Mouse (Mus musculus) heart, postnatal 25 days (tissue): ENCODE measurements around the gene Galntl6. TPM values are rescaled to one million over a fixed set of nuclear protein-coding genes. Genes with fewer than 3 reads are reported as not detected.

Experiments used
- DNase-seq: peaks from one replicate; pipeline ENCODE4 v3.0.0; 2022; ENCODE audit warnings: low spot score
- intact Hi-C: fragments of 180-260 bp; cut with DNase I; formaldehyde crosslinking; loops from one replicate; pipeline ENCODE4 v1.15.1; 2025
- total RNA-seq, 2 experiments: library from RNA; stranded (reverse); gene quantifications; 2 replicates each; pipeline ENCODE4 v1.2.3; 2021

The Galntl6 gene
- total RNA-seq, 2 experiments from 2014 or later, result not detected

DNA sequence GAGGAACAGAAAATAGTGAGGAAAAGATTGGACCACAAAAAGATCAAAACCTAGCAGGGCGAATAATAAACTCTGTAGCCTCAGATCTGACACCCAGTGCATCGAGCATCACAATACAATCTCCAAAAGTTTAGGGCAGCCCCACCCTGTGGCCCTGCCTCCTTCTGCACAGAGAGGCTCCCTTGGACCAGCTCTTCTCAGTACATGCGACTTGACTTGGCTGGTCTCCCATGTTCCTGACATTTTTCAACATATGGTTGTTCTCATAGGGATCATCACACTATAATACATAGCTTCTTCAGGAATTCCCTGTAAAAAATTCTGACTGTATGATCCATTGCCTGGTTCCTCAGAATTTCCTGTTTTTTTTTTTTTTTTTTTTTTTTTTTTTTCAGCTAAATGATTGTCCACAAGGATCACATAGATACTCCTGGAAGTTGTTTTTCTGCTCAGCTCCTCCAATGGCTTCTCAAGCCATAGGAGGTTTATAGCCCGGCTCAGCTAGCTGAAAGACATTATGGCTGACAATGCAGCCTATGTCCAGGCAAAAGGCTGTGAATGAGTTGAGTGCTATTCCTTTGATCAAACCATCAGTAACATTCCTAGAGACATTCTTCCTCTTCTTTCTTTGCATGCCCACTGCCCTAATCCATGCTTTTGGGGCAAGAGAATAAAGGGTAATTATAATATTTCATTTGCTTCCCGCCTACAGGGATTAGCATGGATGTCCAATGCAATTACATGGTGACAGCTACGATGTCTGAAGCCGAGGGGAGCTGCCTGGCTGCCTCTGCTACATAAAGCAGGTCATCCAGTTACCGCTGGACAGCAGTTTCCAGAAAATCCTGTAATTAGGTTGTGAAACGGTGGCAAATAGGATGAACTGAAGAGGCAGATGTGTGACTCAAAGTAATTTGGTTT is 993.5 kb downstream of the Galntl6 start:
- no peak for DNase-seq
- intact Hi-C loops, result no loop called here

DNA sequence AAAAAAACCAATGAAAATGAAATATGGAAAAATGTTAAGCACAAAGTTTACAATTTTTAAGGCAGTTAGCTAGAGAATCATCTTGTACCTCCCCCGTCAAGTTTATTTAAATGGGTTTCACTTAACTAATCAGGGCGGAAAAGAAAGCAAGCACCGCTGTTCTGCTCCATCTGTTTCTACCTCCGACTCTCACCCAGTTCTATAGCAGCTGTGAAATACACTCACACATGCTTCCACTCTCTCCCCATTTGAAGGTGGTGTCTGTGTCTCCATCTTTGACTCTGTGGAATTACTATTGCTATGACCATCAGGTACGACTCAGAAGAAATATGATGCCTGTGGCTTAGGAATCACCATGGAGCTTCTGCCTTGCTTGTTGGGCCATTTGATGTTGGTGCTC is 1019.1 kb downstream of the Galntl6 start:
- DNase-seq, result no peak
- intact Hi-C loops, result no loop called here

DNA sequence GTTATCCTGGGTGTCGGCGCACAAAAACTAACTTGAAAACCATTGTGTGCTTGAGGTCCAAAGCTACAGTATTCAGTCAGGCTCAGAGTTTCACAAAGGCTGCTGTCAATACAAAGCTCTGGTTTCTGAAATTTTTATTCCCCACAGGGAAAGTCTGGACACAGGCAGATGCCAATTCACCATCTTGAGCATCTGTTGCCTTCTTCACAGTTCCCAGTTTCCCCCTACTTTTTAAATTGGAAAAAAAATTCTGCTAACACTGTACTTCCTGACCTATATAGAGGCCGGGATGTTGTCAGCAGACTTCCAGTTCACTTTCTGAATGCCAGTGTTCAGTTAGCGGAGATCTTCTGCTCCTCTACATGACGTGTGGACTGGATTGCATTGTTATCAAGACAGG is 1020.3 kb downstream of the Galntl6 start:
- intact Hi-C loops, result no loop called here
- DNase-seq, result no peak

DNA sequence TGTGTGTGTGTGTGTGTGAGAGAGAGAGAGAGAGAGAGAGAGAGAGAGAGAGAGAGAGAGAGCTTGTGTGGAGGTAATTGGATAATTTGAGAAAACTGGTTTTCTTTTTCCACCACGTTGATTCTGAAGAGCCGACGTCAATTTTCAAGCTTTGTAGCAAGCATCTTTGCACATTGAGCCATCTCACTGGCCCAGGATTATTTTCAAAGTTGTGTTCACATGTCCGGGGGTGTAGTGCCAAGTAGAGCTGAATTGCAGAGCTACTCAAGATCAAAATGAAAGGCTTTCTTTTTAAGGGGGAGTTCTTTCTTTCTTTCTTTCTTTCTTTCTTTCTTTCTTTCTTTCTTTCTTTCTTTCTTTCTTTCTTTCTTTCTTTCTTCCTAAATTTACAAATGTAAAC is 1022.3 kb downstream of the Galntl6 start:
- no peak for DNase-seq

DNA sequence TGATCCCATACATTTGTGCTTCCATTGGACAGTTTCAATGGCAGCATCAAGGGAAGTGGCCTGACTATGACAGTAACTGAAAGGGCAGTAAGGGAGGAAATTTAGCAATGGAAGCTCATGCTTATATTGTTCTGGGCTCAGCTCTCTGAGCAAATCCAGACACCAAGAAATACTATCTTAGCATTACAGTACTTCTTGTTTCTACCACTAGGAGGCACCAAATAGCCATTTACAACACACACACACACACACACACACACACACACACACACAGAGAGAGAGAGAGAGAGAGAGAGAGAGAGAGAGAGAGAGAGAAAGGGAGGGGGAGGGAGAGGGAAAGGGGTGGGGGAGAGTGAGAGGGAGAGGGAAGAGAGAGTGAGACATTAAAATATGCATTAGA is 1023.6 kb downstream of the Galntl6 start:
- DNase-seq, result no peak

More for the DNA sequence above, 1022.3 kb downstream of the Galntl6 start:
- intact Hi-C loops, result no loop called here

DNA sequence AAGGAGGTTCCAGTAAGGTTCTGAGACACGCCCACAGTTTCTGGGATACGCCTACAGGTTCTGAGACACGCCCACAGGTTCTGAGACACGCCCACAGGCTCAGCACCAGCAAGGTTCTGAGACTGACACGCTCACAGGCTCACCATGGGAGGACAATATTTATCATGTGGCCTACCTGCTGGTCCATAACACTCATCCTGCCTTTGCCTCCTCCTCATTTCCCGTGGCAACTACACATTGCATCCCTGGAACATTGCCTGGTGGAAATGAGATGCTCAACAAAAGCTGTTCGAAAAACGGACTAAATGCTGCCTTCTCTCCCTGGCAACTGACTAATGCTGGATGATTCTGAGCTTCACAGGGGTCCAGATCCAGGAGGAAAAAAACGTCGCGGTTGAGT is 1033.0 kb downstream of the Galntl6 start:
- intact Hi-C loops, result no loop called here
- DNase-seq, result no peak

More for the DNA sequence above, 1023.6 kb downstream of the Galntl6 start:
- intact Hi-C loops, result no loop called here

DNA sequence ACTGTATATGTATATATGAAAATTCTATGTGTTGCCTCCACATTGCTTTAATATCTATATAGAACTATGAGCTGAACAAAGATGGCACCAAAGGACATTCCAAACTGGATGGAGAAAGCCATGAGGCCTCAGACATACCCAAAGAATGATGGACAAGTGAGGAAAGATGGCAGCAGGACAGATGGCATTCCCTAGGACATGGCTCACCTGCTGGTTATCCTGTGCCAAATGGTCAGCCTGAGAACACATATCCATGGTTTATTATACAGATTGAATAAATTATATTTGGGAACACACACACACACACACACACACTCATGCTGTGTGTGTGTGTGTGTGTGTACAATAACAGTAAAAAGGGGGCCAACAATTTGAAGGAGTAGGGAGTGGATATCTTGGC is 1063.4 kb downstream of the Galntl6 start:
- DNase-seq, result no peak
- intact Hi-C loops, result no loop called here

DNA sequence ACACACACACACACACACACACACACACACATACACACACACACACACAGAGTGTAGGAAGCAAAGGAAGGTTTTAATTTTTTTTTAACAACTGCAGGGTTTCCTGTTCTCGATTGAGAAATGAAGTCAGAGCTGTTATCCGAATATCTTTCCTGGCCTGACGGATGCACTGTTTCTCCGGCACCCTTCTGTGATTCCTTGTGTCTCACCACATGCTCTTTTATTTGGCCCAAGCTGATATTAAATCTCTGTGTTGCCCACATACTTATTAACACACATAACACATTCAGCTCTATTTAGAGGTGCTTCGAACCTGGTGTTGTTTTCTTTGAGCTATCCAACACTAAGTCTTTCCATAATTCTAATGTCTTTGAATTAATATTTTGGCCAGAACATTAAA is 1069.0 kb downstream of the Galntl6 start:
- no peak for DNase-seq
- intact Hi-C loops, result no loop called here

DNA sequence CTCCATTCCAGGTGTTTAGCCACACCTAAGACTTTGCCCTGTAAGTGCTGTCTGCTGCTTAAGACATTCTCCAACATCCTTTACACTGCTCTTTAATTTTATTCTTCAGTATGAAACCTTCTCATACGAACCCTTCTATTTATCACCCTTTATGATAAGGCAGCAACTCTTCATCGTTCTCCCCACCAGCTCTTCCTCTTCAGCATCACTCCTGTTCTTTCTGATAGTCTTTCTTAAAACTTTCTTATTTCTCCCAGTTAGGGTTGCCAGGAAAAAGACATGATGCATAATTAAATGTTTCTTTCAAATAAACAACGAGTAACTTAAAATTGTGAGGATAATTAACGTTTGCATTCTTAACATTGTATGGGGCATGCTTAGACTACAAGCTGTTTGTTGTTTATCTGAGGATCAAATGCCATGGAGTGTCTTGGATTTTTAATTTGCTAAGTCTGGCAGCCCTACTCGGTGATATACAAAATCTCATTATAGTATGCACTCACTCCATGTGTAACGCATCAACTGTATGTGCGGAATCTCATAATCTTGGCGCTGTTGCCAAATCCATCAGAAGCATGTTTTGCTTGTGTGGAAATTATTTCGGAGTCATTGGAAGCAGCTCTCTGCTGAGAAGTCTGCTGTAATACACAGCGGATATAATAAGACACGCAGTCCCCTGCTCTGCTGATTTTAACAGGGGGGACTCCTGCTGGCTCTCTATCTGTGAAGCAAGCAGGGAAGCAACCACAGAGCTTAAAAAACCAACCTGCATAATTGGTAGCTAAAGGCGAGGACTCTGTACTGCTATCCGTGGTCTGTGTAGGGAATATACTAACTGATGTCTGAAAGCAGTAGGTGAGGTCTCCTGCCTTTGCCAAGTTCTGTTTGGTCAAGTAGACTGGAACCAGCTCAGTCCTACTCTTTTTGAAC is 1069.7 kb downstream of the Galntl6 start:
- intact Hi-C loops, result no loop called here
- no peak for DNase-seq

DNA sequence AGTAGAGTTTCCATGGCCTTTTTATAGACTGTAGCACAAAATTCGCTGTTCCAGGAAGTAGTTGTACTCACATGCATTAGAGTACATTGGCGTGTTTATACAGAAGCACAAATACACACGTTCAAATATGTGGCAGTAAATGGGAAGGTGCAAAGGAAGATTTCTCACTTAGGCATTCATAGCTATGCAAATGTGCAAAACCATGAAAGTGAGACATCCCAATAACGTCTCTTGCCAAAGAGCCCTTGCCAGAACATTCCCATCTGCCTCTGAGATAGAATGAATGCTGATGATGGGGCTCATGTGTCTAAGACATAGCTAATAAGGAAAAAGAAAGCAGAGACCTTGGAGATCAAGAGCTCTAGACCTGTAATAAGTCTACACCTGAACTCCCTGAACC is 1071.0 kb downstream of the Galntl6 start:
- intact Hi-C loops, result no loop called here
- DNase-seq, result no peak

DNA sequence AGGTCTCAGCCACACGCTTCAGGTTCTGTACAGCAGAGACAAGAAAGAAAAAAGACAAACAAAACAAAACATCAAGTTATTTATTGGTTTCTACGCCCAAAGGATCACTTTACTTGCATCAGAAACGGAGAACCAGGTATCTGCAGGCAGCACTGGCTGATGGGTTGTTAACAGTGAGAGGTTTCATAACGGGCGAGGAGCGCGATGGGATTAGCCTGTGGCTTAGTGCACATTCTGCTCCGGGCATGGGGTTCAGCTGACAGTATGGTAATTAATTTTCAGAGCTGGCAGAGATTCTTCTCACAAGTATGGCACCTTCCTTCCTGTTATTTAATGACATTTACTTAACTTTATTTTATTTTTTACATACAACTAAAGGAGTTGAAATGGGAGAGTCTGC is 1075.1 kb downstream of the Galntl6 start:
- intact Hi-C loops, result no loop called here
- no peak for DNase-seq

DNA sequence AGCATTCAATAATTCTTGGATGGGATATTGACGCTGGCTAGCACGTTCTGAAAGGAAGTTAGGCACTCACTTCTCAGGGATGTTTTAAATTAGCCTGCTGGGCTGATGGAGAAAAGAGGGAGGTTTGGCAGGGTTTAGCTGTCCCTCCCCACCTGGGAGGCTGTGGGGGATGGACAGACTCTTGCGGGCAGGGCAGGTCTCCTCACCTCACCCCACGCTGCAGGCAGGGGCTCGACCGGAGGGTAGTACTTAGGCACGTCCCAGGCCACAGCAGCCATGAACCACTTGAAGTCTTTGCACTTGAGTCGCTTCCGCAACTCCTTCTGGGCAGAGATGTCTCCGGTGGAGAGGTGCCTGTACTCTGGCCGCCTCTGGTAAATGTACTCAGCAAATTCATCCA is 1075.5 kb downstream of the Galntl6 start:
- intact Hi-C loops, result no loop called here
- DNase-seq, result no peak

DNA sequence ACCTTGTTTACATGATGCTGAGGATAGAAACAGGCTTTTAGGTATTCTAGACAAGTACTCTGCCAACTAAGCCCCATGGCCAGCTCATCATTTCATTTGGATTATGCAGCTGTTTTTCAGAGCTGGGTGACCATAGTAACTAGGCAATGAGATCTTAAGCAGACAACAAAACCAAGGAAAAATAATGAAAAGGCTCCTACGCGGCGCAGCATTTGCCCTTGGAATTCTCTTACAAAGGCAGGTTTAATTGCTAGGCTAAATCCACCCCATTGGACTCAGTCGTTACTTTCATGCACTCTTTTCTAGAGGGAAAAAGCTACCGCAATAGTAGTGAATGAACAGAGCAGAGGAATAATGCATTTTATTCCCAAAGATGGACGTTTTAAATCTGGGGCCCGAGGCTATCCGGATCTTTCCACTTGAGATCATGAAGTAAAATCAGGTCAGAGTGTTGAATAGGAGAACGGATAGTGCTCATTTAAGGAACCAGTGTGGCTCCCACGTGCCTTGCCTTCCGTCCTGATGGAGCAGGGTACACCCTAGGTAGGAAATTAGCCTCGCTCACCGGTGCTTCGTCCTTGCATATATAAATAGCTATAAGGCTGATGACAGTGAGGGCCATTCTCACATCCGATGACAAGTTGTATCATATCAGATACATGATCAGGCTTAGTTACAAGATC is 1076.1 kb downstream of the Galntl6 start:
- no peak for DNase-seq
- intact Hi-C loops, result no loop called here

DNA sequence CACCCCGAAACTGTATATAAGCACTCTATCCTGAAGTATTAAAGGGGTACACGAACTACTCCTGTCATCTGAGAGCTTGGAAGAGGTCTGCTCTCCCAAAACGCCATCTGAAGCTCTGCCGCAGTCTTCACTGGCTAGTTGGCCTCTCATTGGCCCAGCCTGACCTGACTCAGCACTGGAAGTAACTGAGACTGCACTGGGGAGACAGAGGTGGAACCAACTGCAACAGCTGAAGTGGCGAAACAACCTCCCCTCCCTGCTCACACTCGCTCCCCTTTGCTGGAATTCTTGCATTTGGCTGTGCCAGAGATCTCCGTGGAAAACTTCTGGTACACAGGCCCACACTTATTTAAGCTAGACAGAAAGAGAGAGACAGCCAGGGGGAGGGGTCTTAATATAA is 1089.3 kb downstream of the Galntl6 start:
- no peak for DNase-seq
- intact Hi-C loops, result no loop called here

DNA sequence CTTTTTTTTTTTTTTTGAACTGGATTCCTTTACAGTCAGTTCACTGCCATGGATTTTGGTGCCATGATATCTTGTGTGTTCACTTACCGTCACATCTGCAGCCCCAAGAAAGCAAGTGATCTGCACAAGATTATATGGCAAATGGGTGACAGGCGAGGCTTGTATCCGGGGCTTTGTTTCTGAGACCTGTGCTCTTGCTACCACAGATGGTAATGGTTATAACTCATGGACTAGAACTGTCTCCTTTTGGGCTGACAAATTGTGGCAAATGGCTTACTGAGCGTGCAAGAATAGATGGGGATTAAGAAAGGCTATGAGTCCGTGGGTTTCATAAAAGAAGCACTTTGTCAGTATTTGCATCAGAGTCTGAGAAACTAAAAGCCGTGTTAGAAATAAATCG is 1096.4 kb downstream of the Galntl6 start:
- intact Hi-C loops, result no loop called here
- DNase-seq, result no peak

DNA sequence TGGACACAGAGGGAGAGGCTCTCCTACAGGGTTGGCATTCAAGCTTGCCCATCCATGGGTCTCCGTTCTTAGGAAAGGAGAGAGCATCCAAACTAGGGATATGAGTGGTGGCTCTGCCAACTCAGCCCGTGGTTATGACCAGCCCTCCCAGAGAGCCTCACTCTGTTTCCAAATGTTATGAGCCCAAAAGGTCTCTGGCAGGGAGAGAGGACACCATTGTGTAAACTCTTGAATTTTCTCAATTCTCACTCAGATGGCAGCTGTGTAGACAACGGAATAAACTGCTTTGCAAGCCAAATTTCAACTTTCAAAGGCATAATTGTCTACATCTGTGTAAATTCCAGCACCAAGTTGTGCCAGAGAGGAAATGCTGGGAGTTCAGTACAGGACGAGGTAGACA is 1105.4 kb downstream of the Galntl6 start:
- no peak for DNase-seq
- intact Hi-C loops, result no loop called here

DNA sequence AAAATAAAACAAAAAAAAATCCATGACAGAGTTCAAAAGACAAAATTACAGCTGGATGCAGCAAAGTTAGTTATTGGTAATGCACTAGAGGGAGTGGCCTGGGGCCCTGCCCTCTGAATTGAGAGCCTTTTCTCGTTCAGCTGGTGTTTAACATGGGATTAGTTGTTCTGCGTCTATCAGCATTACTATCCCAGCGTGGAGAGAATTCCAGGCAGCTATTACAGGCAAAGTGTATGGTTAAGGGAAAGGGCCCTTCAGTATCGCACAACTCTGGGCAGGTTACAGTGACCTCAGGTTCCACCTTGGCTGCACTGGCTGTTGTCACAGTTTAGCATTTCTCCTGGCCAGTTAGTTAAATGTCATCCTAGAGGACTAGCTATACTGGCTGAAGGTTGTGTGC is 1107.3 kb downstream of the Galntl6 start:
- intact Hi-C loops, result no loop called here
- no peak for DNase-seq

DNA sequence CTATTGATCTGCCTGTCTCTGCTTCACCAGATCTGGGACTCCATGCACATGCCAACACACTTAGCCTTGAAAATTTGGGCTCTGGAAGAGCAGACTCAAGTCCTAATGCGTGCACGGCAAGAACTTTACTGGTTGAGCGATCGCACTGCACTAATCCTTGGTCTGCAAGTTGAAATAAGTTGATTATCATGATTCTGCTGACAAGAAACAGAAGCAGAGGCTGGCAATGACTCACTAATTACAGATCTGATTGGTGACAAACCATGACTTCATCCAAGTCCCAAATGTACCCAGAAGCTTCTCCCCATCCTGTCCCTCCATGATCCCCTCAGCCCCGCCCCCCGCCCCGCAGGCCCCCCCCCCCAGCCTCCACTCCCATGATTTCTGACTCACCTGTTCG is 1108.6 kb downstream of the Galntl6 start:
- intact Hi-C loops, result loop anchor here (2.0 kb wide), 1 partner anchor 377 kb away; no protein-coding TSS in a partner anchor

DNA sequence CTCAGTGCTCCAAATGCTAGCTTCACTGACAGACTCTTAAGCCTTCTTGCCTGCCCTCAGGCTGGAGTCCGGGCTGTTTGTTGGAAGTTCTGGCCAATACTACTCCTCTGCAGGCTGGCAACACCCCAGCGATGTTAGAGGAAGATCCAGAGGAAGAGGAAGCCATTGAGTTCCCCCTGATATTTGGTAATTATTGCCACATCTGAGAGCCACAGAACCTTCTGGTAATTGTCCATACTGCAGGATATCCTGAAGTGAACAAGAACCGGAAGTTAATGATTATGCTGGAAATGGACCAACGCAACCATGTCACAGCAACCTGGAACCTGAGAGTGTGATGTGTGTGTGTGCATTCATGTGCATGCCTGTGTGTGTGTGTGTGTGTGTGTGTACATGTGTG is 1111.2 kb downstream of the Galntl6 start:
- no peak for DNase-seq

More for the DNA sequence above, 1108.6 kb downstream of the Galntl6 start:
- no peak for DNase-seq

DNA sequence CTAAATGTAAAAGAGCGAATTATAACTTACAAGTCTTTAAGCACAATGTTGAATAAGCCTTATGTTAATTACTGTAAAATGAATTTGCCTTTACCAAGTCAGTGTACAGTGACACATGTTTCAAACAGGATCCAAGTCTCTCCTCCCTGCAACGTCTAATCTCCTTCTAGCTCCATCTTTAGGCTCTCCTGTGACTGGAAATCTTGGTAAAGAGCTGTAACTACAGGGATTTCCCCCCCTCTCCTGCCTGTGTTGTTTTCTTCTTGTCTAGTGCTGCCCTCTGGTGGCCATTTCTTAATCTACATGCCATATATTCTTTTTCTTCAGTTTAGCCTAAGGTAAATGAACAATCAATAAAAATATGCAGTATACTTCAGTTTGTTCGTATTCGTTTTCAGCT is 1112.1 kb downstream of the Galntl6 start:
- peak; percentile 4 for DNase-seq
- intact Hi-C loops, result loop anchor here (1.0 to 2.0 kb wide), 2 partner anchors 226 to 260 kb away; no protein-coding TSS in a partner anchor

More for the DNA sequence above, 1111.2 kb downstream of the Galntl6 start:
- intact Hi-C loops, result loop anchor here (2.0 kb wide), 1 partner anchor 260 kb away; no protein-coding TSS in a partner anchor
